Mouse (Mus musculus) CH12.LX (cell line): ENCODE results near the gene Rrp1. TPM values are rescaled to one million over a fixed set of nuclear protein-coding genes. Genes with fewer than 3 reads are reported as not detected.

Experiments
- DNase-seq: peaks from one replicate; pipeline ENCODE4 v3.0.0-alpha.2; 2013; ENCODE audit errors: extremely low read depth
- H3K27ac ChIP-seq: 2 replicates; pipeline ENCODE4 v1.5.1; 2012; ENCODE audit warnings: low read depth, mild to moderate bottlenecking, control low read depth, moderate library complexity; ENCODE audit not compliant: insufficient read depth
- H3K27me3 ChIP-seq: replicated peaks from 2 replicates; pipeline ENCODE3; 2012; ENCODE audit warnings: inconsistent platforms
- H3K36me3 ChIP-seq, 2 experiments: replicated peaks in 1 of 2; 2 replicates each; pipeline versions ENCODE3 to v1.6.1; 2012; ENCODE audit warnings: inconsistent platforms in 1 of 2, low read length in 1 of 2, mild to moderate bottlenecking in 1 of 2, mixed read lengths in 1 of 2, moderate library complexity in 1 of 2; ENCODE audit not compliant: control insufficient read depth in 1 of 2, insufficient read depth in 1 of 2
- H3K4me1 ChIP-seq, 2 experiments: 2 replicates each; pipeline ENCODE4 v1.6.1; 2012; ENCODE audit warnings: inconsistent platforms in 1 of 2, moderate library complexity in 1 of 2; ENCODE audit not compliant: insufficient read depth in 2 of 2, control insufficient read depth in 1 of 2
- H3K4me2 ChIP-seq: 2 replicates; pipeline ENCODE4 v1.6.1; 2012; ENCODE audit warnings: low read depth, mild to moderate bottlenecking, control low read depth; ENCODE audit not compliant: poor library complexity, insufficient read depth, severe bottlenecking
- H3K4me3 ChIP-seq, 3 experiments: fragments of 150-350 bp in 1 of 3; sonication (generic) in 1 of 3; replicated peaks in 1 of 3; 2 replicates each; pipeline versions ENCODE3 to v1.5.1; 2011 to 2012; ENCODE audit warnings: low read depth in 2 of 3, low read length in 2 of 3, mild to moderate bottlenecking in 2 of 3, moderate library complexity in 2 of 3, control low read depth in 1 of 3, improper control_type of control experiment in 1 of 3, inconsistent platforms in 1 of 3, mixed read lengths in 1 of 3; ENCODE audit not compliant: poor library complexity in 1 of 3
- H3K79me2 ChIP-seq: replicated peaks from 2 replicates; pipeline ENCODE4 v1.6.1; 2012; ENCODE audit warnings: mild to moderate bottlenecking, moderate library complexity; ENCODE audit not compliant: control insufficient read depth, poor library complexity, insufficient read depth, severe bottlenecking; ENCODE audit errors: extremely low read depth
- H3K9ac ChIP-seq: 2 replicates; pipeline ENCODE4 v1.6.1; 2012; ENCODE audit warnings: low read depth, mild to moderate bottlenecking, control low read depth, moderate library complexity; ENCODE audit not compliant: insufficient read depth
- H3K9me3 ChIP-seq: replicated peaks from 2 replicates; pipeline ENCODE3; 2012; ENCODE audit warnings: low read length, inconsistent platforms, mixed read lengths
- BHLHE40 ChIP-seq: IDR thresholded peaks from 2 replicates; pipeline ENCODE4 v1.6.1; 2011; ENCODE audit warnings: mild to moderate bottlenecking, low read depth, low read length, improper control_type of control experiment
- CHD2 ChIP-seq: IDR thresholded peaks from 2 replicates; pipeline ENCODE4 v1.6.1; 2011; ENCODE audit warnings: low read length, improper control_type of control experiment
- CTCF ChIP-seq, 2 experiments: IDR thresholded peaks in 1 of 2; conservative IDR thresholded peaks in 1 of 2; 2 replicates each; pipeline ENCODE4 v1.5.1; 2011 to 2012; ENCODE audit warnings: low read depth in 2 of 2, low read length in 2 of 2, improper control_type of control experiment in 1 of 2, inconsistent platforms in 1 of 2, mild to moderate bottlenecking in 1 of 2, moderate library complexity in 1 of 2
- ELF1 ChIP-seq: IDR thresholded peaks from 2 replicates; pipeline ENCODE4 v1.6.1; 2014; ENCODE audit warnings: low read depth, mild to moderate bottlenecking, inconsistent platforms, low read length, improper control_type of control experiment
- EP300 ChIP-seq: IDR thresholded peaks from 2 replicates; pipeline ENCODE4 v1.6.1; 2011; ENCODE audit warnings: low read length, improper control_type of control experiment
- ETS1 ChIP-seq: conservative IDR thresholded peaks from 2 replicates; pipeline ENCODE4 v1.6.1; 2012; ENCODE audit warnings: low read depth, mild to moderate bottlenecking, inconsistent platforms, low read length, improper control_type of control experiment, moderate library complexity
- HCFC1 ChIP-seq: IDR thresholded peaks from 2 replicates; pipeline ENCODE4 v1.6.1; 2012; ENCODE audit warnings: low read depth, mild to moderate bottlenecking, inconsistent platforms, low read length, improper control_type of control experiment
- IRF4 ChIP-seq: IDR thresholded peaks from 2 replicates; pipeline ENCODE4 v1.6.1; 2014; ENCODE audit warnings: low read depth, mild to moderate bottlenecking, inconsistent platforms, low read length, improper control_type of control experiment
- JUND ChIP-seq: conservative IDR thresholded peaks from 2 replicates; pipeline ENCODE4 v1.6.1; 2011; ENCODE audit warnings: low read depth, low read length, improper control_type of control experiment
- KAT2A ChIP-seq: IDR thresholded peaks from 2 replicates; pipeline ENCODE4 v1.6.1; 2012; ENCODE audit warnings: low read length, improper control_type of control experiment, inconsistent platforms; ENCODE audit not compliant: insufficient replicate concordance
- MAFK ChIP-seq: IDR thresholded peaks from 2 replicates; pipeline ENCODE4 v1.6.1; 2011; ENCODE audit warnings: low read length, improper control_type of control experiment; ENCODE audit not compliant: insufficient replicate concordance
- MAX ChIP-seq: IDR thresholded peaks from 2 replicates; pipeline ENCODE4 v1.6.1; 2011; ENCODE audit warnings: low read length, improper control_type of control experiment
- MAZ ChIP-seq: IDR thresholded peaks from 2 replicates; pipeline ENCODE4 v1.6.1; 2012; ENCODE audit warnings: low read depth, mild to moderate bottlenecking, inconsistent platforms, low read length, improper control_type of control experiment, moderate library complexity
- MXI1 ChIP-seq: IDR thresholded peaks from 2 replicates; pipeline ENCODE4 v1.6.1; 2011; ENCODE audit warnings: mild to moderate bottlenecking, low read depth, low read length, improper control_type of control experiment
- NELFE ChIP-seq: IDR thresholded peaks from 2 replicates; pipeline ENCODE4 v1.6.1; 2011; ENCODE audit warnings: low read depth, low read length, improper control_type of control experiment
- NRF1 ChIP-seq: IDR thresholded peaks from 2 replicates; pipeline ENCODE4 v1.6.1; 2014; ENCODE audit warnings: low read depth, mild to moderate bottlenecking, inconsistent platforms, low read length, improper control_type of control experiment, moderate library complexity
- PAX5 ChIP-seq: IDR thresholded peaks from 2 replicates; pipeline ENCODE4 v1.6.1; 2012; ENCODE audit warnings: low read length, inconsistent platforms, mixed read lengths
- POLR2AphosphoS2 ChIP-seq: IDR thresholded peaks from 2 replicates; pipeline ENCODE4 v1.6.1; 2011; ENCODE audit warnings: low read depth, low read length, improper control_type of control experiment
- RCOR1 ChIP-seq: conservative IDR thresholded peaks from 2 replicates; pipeline ENCODE4 v1.6.1; 2012; ENCODE audit warnings: low read depth, mild to moderate bottlenecking, inconsistent platforms, low read length, improper control_type of control experiment
- SIN3A ChIP-seq: IDR thresholded peaks from 2 replicates; pipeline ENCODE4 v1.6.1; 2012; ENCODE audit warnings: low read length, improper control_type of control experiment, inconsistent platforms
- SMC3 ChIP-seq: IDR thresholded peaks from 2 replicates; pipeline ENCODE4 v1.6.1; 2011; ENCODE audit warnings: low read depth, low read length, improper control_type of control experiment
- TBP ChIP-seq: conservative IDR thresholded peaks from 2 replicates; pipeline ENCODE4 v1.6.1; 2011; ENCODE audit warnings: low read depth, low read length, improper control_type of control experiment
- TCF12 ChIP-seq: IDR thresholded peaks from 2 replicates; pipeline ENCODE4 v1.6.1; 2014; ENCODE audit warnings: low read depth, mild to moderate bottlenecking, inconsistent platforms, low read length, improper control_type of control experiment
- USF1 ChIP-seq: IDR thresholded peaks from 2 replicates; pipeline ENCODE4 v1.6.1; 2014; ENCODE audit warnings: low read depth, mild to moderate bottlenecking, inconsistent platforms, low read length, improper control_type of control experiment
- ZNF384 ChIP-seq: IDR thresholded peaks from 2 replicates; pipeline ENCODE4 v1.6.1; 2012; ENCODE audit warnings: low read depth, low read length, improper control_type of control experiment, inconsistent platforms
- dilution Hi-C: fragments of 300-500 bp; cut with MboI; formaldehyde crosslinking; loops from 2 replicates; pipeline ENCODE4 v1.14.3; 2020; ENCODE audit warnings: low sequenced_read_pairs; ENCODE audit not compliant: extremely low pct_unique_long_range_greater_than_20kb, extremely low pct_ligation_motif_present
- in situ Hi-C: fragments of 300-500 bp; cut with MboI; formaldehyde crosslinking; loops from 3 replicates; pipeline ENCODE4 v1.14.3; 2019; ENCODE audit warnings: low sequenced_read_pairs, low pct_ligation_motif_present, low pct_unique_long_range_greater_than_20kb, mixed read lengths
- polyA plus RNA-seq: library from polyadenylated mRNA; unstranded; fragments of >175 nt; gene quantifications from 2 replicates; pipeline ENCODE4 v1.2.1, GENCODE M21; 2012; ENCODE audit warnings: low read depth; ENCODE audit not compliant: insufficient read length
- total RNA-seq, 2 experiments: library from RNA; depleted of rRNA; stranded (reverse); fragments of 300-350 nt in 1 of 2; fragments of >200 nt in 1 of 2; gene quantifications; 2 replicates each; pipeline ENCODE4 v1.2.3; 2012 to 2014

The Rrp1 gene
- total and polyA plus RNA-seq, 3 experiments = 138 to 327 (median 189) TPM

DNA sequence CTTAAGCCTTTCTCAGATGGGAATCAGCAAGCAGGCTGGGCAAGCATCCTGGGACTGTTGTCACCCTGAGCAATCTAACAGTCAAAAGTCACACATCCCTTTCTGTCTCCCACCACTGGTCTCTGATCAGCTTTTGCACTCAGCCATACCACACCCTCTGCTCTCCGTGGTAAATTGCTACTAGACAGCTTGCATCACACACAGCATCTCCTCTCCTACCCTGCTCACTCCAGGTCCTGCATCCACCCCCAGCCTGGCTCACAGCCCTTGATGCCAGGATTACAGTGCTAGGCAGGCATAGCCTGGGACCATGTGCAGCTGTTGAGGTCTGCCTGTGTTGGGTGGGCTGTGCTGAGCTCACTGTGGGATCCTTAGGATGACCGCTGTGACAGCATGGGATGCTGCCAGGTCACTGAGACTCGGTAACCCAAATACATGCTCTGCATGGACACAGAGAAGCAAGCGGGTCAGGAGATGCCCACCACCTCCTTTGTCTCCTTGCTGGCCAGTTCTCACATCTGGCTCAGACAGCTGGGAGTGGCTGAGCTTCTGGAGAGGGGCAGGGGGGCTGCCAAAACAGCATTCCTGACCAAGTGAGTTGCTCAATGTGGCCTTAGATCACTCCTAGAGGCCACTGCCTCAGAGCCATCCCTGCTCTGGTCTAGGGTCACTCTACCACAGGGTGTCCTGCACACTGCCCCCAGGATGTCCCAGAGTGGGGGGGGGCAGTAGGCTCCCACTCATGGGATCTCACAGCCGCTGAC is 45.7 kb upstream of the Rrp1 start:
- TF ChIP-seq BHLHE40 = no peak
- no peak for TF ChIP-seq IRF4
- TF ChIP-seq MXI1 = no peak
- no peak for TF ChIP-seq ETS1
- no peak for TF ChIP-seq KAT2A
- TF ChIP-seq POLR2AphosphoS2 = no peak
- no peak for TF ChIP-seq CTCF (conservative IDR thresholded peaks at IDR 0.05 in 1 of 2, IDR thresholded peaks at IDR 0.05 in 1 of 2; ENCODE audit: low read depth in 2 of 2, low read length in 2 of 2)
- no peak for TF ChIP-seq MAFK
- no peak for TF ChIP-seq ZNF384
- TF ChIP-seq SMC3 = no peak
- TF ChIP-seq ELF1 = no peak
- TF ChIP-seq, all 38 proteins: peak for 0
- dilution Hi-C loops = no loop called here
- no peaks in the 10 kb centered on the region for H3K79me2 ChIP-seq
- H3K4me2 ChIP-seq = no peak overlapping the region
- no peak for DNase-seq
- H3K4me3 ChIP-seq = no peak overlapping the region
- peaks cover 0 to 9% of the 10 kb centered on the region in 2 experiments for H3K36me3 ChIP-seq
- in situ Hi-C loops = no loop called here
- no peak overlapping the region for H3K9ac ChIP-seq
- H3K27ac ChIP-seq = no peak overlapping the region
- H3K9me3 ChIP-seq = no peaks in the 10 kb centered on the region
- no peaks in the 10 kb centered on the region for H3K27me3 ChIP-seq
- H3K4me1 ChIP-seq = peaks cover 17 to 69% of the 10 kb centered on the region in 2 experiments

DNA sequence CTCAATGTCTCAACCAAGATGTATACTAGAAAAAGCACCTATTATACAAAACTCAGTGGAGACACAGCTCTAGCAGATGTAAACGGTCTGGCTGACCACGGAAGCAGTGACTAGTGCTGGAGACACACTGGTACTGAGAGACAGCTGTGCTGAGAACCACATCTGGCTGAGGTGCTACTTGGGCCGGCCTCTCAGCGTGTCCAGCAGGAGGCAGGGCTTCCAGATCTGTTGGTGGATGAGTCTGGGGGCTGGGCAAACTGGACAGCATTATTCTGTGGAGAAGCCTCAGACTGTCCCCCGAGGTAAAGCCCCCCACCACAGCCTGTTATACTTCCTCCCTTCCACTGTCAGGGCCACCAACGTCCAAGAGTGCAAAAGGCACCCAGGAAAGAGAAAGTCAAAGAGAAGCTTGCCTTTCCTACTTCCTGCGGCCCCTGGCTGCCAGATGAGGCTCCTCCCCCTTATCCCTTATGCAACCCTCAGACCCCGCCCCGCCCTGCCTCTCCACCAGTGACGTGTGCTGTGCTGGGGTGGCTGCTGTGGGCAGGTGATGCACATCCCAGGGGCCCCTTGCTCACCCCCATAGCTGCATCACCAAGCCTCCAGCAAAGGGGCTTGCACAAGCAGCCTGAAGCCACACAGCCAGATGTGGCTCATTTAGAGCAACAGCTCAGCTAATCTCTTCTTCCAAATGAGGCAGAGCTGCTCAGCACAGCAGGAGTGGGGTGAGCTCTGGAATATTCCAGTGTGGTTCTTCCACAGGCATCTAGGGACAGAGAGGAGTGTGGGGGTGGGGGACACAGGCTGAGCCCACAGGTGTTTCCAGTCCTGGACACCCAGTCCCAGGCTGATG is 44.9 kb upstream of the Rrp1 start:
- DNase-seq = peak; percentile 76
- H3K27ac ChIP-seq = no peak overlapping the region

More for the DNA sequence above, 44.9 kb upstream of the Rrp1 start:
- Histone ChIP-seq H3K4me1 (peaks cover 16 to 61% of the 10 kb centered on the region in 2 experiments), H3K79me2 (no peaks in the 10 kb centered on the region), H3K9me3 (no peaks in the 10 kb centered on the region), H3K36me3 (peaks cover 0 to 12% of the 10 kb centered on the region in 2 experiments), H3K9ac (0 out of 2 replicates have a peak overlapping the region, but pooled peaks have one; percentile 2), H3K27me3 (no peaks in the 10 kb centered on the region), H3K4me3 (peak overlapping the region in 2 of 3 experiments; percentile 34 to 38), H3K4me2 (peak overlapping the region; percentile 40)
- dilution Hi-C loops = no loop called here
- in situ Hi-C loops = no loop called here
- TF ChIP-seq CHD2 = 0 out of 2 replicates have a peak, but pooled peaks have one; percentile 32
- TF ChIP-seq TCF12 = no peak
- TF ChIP-seq MXI1 = peak; percentile 57; the same call in 1 of the 2 replicates
- 0 out of 2 replicates have a peak, but pooled peaks have one; percentile 34 for TF ChIP-seq MAZ
- no peak for TF ChIP-seq HCFC1
- no peak; the same call in 1 of the 2 replicates for TF ChIP-seq IRF4
- TF ChIP-seq BHLHE40 = peak; percentile 33; the same call in 1 of the 2 replicates
- TF ChIP-seq USF1 = no peak
- TF ChIP-seq SMC3 = peak; percentile 7; the same call in 1 of the 2 replicates
- 0 out of 2 replicates have a peak, but pooled peaks have one; percentile 13 for TF ChIP-seq EP300
- TF ChIP-seq NELFE = 0 out of 2 replicates have a peak, but pooled peaks have one; percentile 16
- TF ChIP-seq NRF1 = no peak
- no peak for TF ChIP-seq PAX5
- no peak for TF ChIP-seq TBP
- TF ChIP-seq SIN3A = peak; percentile 49; the same call in 1 of the 2 replicates
- no peak for TF ChIP-seq MAX
- peak in 1 of 2 experiments; percentile 40; a peak in 2 of 4 replicates for TF ChIP-seq CTCF (conservative IDR thresholded peaks at IDR 0.05 in 1 of 2, IDR thresholded peaks at IDR 0.05 in 1 of 2; ENCODE audit: low read depth in 2 of 2, low read length in 2 of 2)
- no peak for TF ChIP-seq JUND
- 0 out of 2 replicates have a peak, but pooled peaks have one; percentile 23 for TF ChIP-seq ETS1
- no peak for TF ChIP-seq MAFK
- TF ChIP-seq ELF1 = 0 out of 2 replicates have a peak, but pooled peaks have one; percentile 32
- TF ChIP-seq RCOR1 = 0 out of 2 replicates have a peak, but pooled peaks have one; percentile 37
